Mouse (Mus musculus): ENCODE data around the gene Polh. TPM values are rescaled to one million over a fixed set of nuclear protein-coding genes. Genes with fewer than 3 reads are reported as not detected.

Polh gene
- polyA plus RNA-seq, 1 experiment: 0.27 TPM

DNA sequence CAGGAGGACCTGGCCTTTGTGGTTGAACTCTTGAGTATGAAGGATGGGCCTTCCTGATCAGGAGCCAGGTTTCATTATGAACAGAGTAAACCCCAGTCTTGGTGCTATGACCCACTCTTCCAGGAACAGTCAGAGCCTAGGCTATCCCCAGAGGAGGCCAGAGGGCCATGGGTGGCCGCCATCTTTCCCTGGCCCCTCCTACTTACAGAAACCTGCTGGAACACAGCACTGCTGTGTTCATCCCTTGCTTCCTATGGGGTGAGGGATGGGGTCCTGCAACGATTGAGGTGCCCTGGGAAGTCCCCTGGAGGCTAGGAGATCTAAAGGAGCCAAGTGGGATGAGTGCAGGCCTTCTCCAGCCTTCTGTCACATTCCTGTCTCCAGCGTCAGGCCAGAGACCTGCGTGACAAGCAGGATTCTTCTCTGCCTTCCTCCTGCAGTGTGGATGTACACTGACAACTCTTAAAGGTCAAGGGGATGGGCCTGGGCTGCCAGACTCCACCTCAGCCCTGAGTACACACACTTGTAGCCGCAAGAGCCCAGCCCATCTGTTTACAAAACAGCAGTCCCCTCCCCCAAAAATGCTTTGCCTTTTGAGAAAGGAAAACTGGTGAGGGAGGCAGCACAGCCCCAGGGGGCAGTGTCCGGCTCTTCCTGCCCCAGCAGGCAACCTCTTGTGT is 74.5 kb downstream of the Polh start:
- TF ChIP-seq GATA1 (IDR thresholded peaks at IDR 0.05; ENCODE audit: low read length) (no peak), TAL1 (IDR thresholded peaks at IDR 0.05; ENCODE audit: low read length) (no peak)
- Histone ChIP-seq H3K9me3 (ENCODE audit: control insufficient read depth, low read length) (no peaks in the 10 kb centered on the region), H3K27me3 (ENCODE audit: control insufficient read depth) (no peaks in the 10 kb centered on the region), H3K4me3 (replicated peaks) (no peak overlapping the region), H3K36me3 (ENCODE audit: control insufficient read depth) (peaks cover 73% of the 10 kb centered on the region), H3K4me1 (ENCODE audit: control insufficient read depth) (peaks cover 9% of the 10 kb centered on the region)

DNA sequence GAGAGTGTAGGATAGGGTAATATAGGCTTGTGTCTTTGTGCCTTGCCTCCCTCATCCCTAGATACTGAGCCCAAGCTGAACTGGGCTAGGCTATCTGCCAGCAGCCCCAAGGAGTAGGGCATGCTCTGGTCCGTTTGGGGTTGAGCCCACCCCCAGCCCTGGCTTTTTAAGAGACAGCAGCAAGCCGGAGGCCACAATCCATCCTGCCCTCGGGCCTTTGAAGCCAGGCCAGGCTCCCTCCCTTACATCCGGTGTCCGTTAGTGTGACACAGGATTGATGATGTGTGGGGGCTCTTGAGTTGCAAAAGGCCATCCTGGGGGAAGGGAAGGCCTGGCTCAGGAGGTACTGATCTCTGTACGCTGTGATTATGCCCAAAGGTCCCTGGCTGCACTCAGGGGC is 75.8 kb downstream of the Polh start:
- TF ChIP-seq TAL1 (IDR thresholded peaks at IDR 0.05; ENCODE audit: low read length) (no peak), GATA1 (IDR thresholded peaks at IDR 0.05; ENCODE audit: low read length) (no peak)
- Histone ChIP-seq H3K27me3 (ENCODE audit: control insufficient read depth) (no peaks in the 10 kb centered on the region), H3K4me3 (replicated peaks) (no peak overlapping the region), H3K9me3 (ENCODE audit: control insufficient read depth, low read length) (no peaks in the 10 kb centered on the region), H3K4me1 (ENCODE audit: control insufficient read depth) (no peaks in the 10 kb centered on the region), H3K36me3 (ENCODE audit: control insufficient read depth) (peaks cover 86% of the 10 kb centered on the region)

DNA sequence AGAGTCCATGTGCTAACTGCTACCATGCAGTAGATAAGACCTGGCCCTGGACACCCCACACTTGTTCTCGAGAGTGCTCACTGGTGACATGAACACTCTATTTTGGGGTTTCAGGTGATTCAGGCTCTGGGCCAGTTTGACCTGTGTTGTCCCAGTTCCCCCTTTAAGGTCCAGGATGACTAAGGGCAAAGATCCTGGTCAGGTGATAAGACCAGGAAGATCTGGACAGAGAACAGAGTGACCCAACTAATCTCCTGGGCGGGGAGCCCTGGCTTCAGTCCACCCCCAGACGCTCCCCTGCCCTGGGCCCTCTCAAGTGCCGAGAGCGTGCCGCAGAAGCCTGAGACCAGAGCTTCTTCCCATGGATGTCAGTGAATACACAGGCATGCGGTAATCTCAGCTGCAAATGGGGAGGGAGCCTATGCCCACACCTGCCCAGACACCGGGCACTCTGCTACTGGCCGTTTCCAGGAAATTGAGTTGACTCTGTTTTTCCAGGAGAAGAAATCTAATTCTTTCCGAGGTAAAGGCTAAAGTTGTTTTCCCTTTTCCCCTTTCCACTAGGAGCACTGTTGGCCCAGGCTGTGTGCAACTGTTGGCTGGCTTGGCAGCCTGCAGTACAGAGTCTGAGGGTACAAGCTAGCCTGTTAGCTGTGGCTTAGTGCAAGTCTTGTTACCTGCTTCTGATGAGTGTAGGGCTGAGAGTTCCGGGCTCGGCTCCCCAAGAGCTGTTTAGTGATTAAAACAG is 78.3 kb downstream of the Polh start:
- TF ChIP-seq TAL1 (IDR thresholded peaks at IDR 0.05; ENCODE audit: low read length): no peak
- Histone ChIP-seq H3K4me1 (ENCODE audit: control insufficient read depth) (no peaks in the 10 kb centered on the region), H3K27me3 (ENCODE audit: control insufficient read depth) (no peaks in the 10 kb centered on the region), H3K4me3 (replicated peaks) (no peak overlapping the region), H3K9me3 (ENCODE audit: control insufficient read depth, low read length) (no peaks in the 10 kb centered on the region), H3K36me3 (ENCODE audit: control insufficient read depth) (peaks cover 92% of the 10 kb centered on the region)

DNA sequence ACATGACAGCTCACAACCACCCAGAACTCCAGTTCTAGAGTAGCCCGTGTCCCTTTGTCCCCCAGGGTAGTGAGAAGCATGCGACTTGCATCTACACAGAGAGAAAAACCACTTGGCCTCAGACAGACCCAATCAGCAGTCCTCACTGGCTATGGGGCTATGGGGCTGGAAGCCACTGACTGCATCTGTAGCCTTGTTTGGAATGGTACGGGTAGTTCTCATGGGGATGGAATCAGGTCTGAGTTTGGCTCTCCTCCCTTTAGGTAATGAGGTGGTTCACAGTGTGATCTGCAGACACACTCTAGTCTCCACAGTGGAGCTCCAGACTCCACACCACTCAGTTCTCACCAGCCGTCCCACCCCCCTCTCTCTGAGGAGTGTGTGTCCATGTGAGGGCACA is 79.2 kb downstream of the Polh start:
- no peak for TF ChIP-seq TAL1 (IDR thresholded peaks at IDR 0.05; ENCODE audit: low read length)
- TF ChIP-seq GATA1 (IDR thresholded peaks at IDR 0.05; ENCODE audit: low read length): no peak
- Histone ChIP-seq H3K27me3 (ENCODE audit: control insufficient read depth) (no peaks in the 10 kb centered on the region), H3K9me3 (ENCODE audit: control insufficient read depth, low read length) (no peaks in the 10 kb centered on the region), H3K4me3 (replicated peaks) (no peak overlapping the region), H3K4me1 (ENCODE audit: control insufficient read depth) (no peaks in the 10 kb centered on the region), H3K36me3 (ENCODE audit: control insufficient read depth) (peaks cover 92% of the 10 kb centered on the region)

DNA sequence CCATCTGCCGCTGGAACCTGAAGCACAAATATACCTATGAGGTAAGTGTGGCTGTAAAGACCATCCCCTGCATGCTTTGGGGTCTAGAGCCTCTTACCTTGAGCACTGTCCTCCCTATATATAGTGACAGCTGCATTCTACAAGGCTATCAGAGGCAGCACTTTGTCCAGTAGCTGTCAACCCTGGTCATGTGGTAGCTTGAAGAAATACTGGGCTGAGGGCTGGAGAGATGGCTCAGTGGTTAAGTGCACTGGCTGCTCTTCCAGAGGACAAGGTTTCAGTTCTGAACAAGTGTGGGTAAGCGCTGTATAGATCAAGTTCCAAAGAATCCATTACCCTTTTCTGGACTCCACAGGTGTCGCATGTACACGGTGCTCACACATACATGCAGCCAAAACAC is 79.7 kb downstream of the Polh start:
- Histone ChIP-seq H3K9me3 (ENCODE audit: control insufficient read depth, low read length) (no peaks in the 10 kb centered on the region), H3K27me3 (ENCODE audit: control insufficient read depth) (no peaks in the 10 kb centered on the region), H3K36me3 (ENCODE audit: control insufficient read depth) (peaks cover 92% of the 10 kb centered on the region), H3K4me1 (ENCODE audit: control insufficient read depth) (no peaks in the 10 kb centered on the region), H3K4me3 (replicated peaks) (no peak overlapping the region)
- TF ChIP-seq TAL1 (IDR thresholded peaks at IDR 0.05; ENCODE audit: low read length) (no peak), GATA1 (IDR thresholded peaks at IDR 0.05; ENCODE audit: low read length) (no peak)

Other genes with a start within 250 kb of the Polh start
- 0.86 and 1.3 TPM in 2 replicates for gene Vegfa, start 170.3 kb downstream of the Polh start, polyA plus RNA-seq (2012)
- 7.7 and 9.7 TPM in 2 replicates for gene Mrps18a, start 91.7 kb downstream of the Polh start, polyA plus RNA-seq (2012)
- gene Rsph9, start 58.4 kb downstream of the Polh start, polyA plus RNA-seq (2012): 0.42 TPM in 1 of 2 replicates, not detected in the other
- 1.4 and 4.1 TPM in 2 replicates for gene Mad2l1bp, start 49.1 kb downstream of the Polh start, polyA plus RNA-seq (2012)
- 15.3 and 19.3 TPM in 2 replicates for gene Gtpbp2, start 41.6 kb downstream of the Polh start, polyA plus RNA-seq (2012)
- 0.36 and 0.51 TPM in 2 replicates for gene Xpo5, start 137 bp upstream of the Polh start, polyA plus RNA-seq (2012)
- 1.2 and 1.6 TPM in 2 replicates for gene Polr1c, start 45.4 kb upstream of the Polh start, polyA plus RNA-seq (2012)
- 8.0 and 13.3 TPM in 2 replicates for gene Yipf3, start 45.4 kb upstream of the Polh start, polyA plus RNA-seq (2012)
- 0.15 and 0.27 TPM in 2 replicates for gene Lrrc73, start 50.9 kb upstream of the Polh start, polyA plus RNA-seq (2012)
- 11.2 and 12.7 TPM in 2 replicates for gene Tjap1, start 80.4 kb upstream of the Polh start, polyA plus RNA-seq (2012)
- not detected in 2 replicates for gene Dlk2, start 94.8 kb upstream of the Polh start, polyA plus RNA-seq (2012)
- gene Abcc10, start 125.7 kb upstream of the Polh start, polyA plus RNA-seq (2012): 0.17 and 0.34 TPM in 2 replicates
- gene Zfp318, start 181.1 kb upstream of the Polh start, polyA plus RNA-seq (2012): 0.05 and 0.13 TPM in 2 replicates
- not detected in 2 replicates for gene Crip3, start 226.3 kb upstream of the Polh start, polyA plus RNA-seq (2012)
- gene Slc22a7, start 235.8 kb upstream of the Polh start, polyA plus RNA-seq (2012): not detected in 2 replicates